Mouse (Mus musculus): ENCODE data around the gene Myt1l. TPM values are rescaled to one million over a fixed set of nuclear protein-coding genes. Genes with fewer than 3 reads are reported as not detected.

Gene Myt1l
- polyA plus RNA-seq, 1 experiment from 2014 or later: 0.18 TPM

- peaks cover 29% of the 10 kb centered on the region for H3K27me3 ChIP-seq (ENCODE audit: control insufficient read depth, insufficient read depth, low read depth, low read length)
- H3K9ac ChIP-seq (ENCODE audit: low read length): no peak overlapping the region
- H3K4me3 ChIP-seq (ENCODE audit: low read length): no peak overlapping the region
- H3K4me1 ChIP-seq (replicated peaks; ENCODE audit: control insufficient read depth, insufficient read depth, low read length): no peaks in the 10 kb centered on the region
- no peaks in the 10 kb centered on the region for H3K36me3 ChIP-seq (ENCODE audit: control insufficient read depth, insufficient read depth, low read length)
- H3K27ac ChIP-seq (ENCODE audit: low read length): no peak overlapping the region
- H3K9me3 ChIP-seq (ENCODE audit: control insufficient read depth, low read length): no peaks in the 10 kb centered on the region
- no peak for ATAC-seq (ENCODE audit: low read depth)
- no peak overlapping the region for H3K4me2 ChIP-seq (ENCODE audit: low read depth, low read length)
- under 1% methylated on average over 25 of the region's 25 CpGs for WGBS
Measured at GRCm38 (mm10) chr12:29534761-29535300, 6.6 kb downstream of the Myt1l start.

GRCm38 (mm10) chr12:29537916-29538315 is 9.7 kb downstream of the Myt1l start:
- no peaks in the 10 kb centered on the region for H3K36me3 ChIP-seq (ENCODE audit: control insufficient read depth, insufficient read depth, low read length)
- no peaks in the 10 kb centered on the region for H3K9me3 ChIP-seq (ENCODE audit: control insufficient read depth, low read length)
- no peaks in the 10 kb centered on the region for H3K4me1 ChIP-seq (replicated peaks; ENCODE audit: control insufficient read depth, insufficient read depth, low read length)
- H3K4me3 ChIP-seq (ENCODE audit: low read length): no peak overlapping the region
- WGBS: 54% methylated on average over 5 of the region's 5 CpGs
- H3K27ac ChIP-seq (ENCODE audit: low read length): no peak overlapping the region
- ATAC-seq (ENCODE audit: low read depth): no peak
- H3K27me3 ChIP-seq (ENCODE audit: control insufficient read depth, insufficient read depth, low read depth, low read length): peaks cover 28% of the 10 kb centered on the region
- H3K9ac ChIP-seq (ENCODE audit: low read length): no peak overlapping the region
- no peak overlapping the region for H3K4me2 ChIP-seq (ENCODE audit: low read depth, low read length)

GRCm38 (mm10) chr12:29538456-29538855 is 10.3 kb downstream of the Myt1l start:
- peaks cover 23% of the 10 kb centered on the region for H3K27me3 ChIP-seq (ENCODE audit: control insufficient read depth, insufficient read depth, low read depth, low read length)
- 56% methylated on average over 11 of the region's 11 CpGs for WGBS

GRCm38 (mm10) chr12:29539106-29539505 is 10.9 kb downstream of the Myt1l start:
- H3K27me3 ChIP-seq (ENCODE audit: control insufficient read depth, insufficient read depth, low read depth, low read length): peaks cover 18% of the 10 kb centered on the region
- no peaks in the 10 kb centered on the region for H3K36me3 ChIP-seq (ENCODE audit: control insufficient read depth, insufficient read depth, low read length)
- WGBS: 44% methylated on average over 5 of the region's 5 CpGs
- no peak overlapping the region for H3K4me3 ChIP-seq (ENCODE audit: low read length)
- no peak overlapping the region for H3K4me2 ChIP-seq (ENCODE audit: low read depth, low read length)
- ATAC-seq (ENCODE audit: low read depth): no peak
- no peak overlapping the region for H3K9ac ChIP-seq (ENCODE audit: low read length)
- no peaks in the 10 kb centered on the region for H3K4me1 ChIP-seq (replicated peaks; ENCODE audit: control insufficient read depth, insufficient read depth, low read length)
- H3K9me3 ChIP-seq (ENCODE audit: control insufficient read depth, low read length): no peaks in the 10 kb centered on the region
- no peak overlapping the region for H3K27ac ChIP-seq (ENCODE audit: low read length)

More at GRCm38 (mm10) chr12:29538456-29538855, 10.3 kb downstream of the Myt1l start:
- no peak overlapping the region for H3K27ac ChIP-seq (ENCODE audit: low read length)
- no peaks in the 10 kb centered on the region for H3K4me1 ChIP-seq (replicated peaks; ENCODE audit: control insufficient read depth, insufficient read depth, low read length)
- H3K9me3 ChIP-seq (ENCODE audit: control insufficient read depth, low read length): no peaks in the 10 kb centered on the region
- H3K4me2 ChIP-seq (ENCODE audit: low read depth, low read length): no peak overlapping the region
- no peak for ATAC-seq (ENCODE audit: low read depth)
- no peak overlapping the region for H3K9ac ChIP-seq (ENCODE audit: low read length)
- H3K4me3 ChIP-seq (ENCODE audit: low read length): no peak overlapping the region
- H3K36me3 ChIP-seq (ENCODE audit: control insufficient read depth, insufficient read depth, low read length): no peaks in the 10 kb centered on the region

- WGBS: 70% methylated on average over 5 of the region's 5 CpGs
Measured at GRCm38 (mm10) chr12:29540741-29541140, 12.6 kb downstream of the Myt1l start.

GRCm38 (mm10) chr12:29546073-29546472 is 17.9 kb downstream of the Myt1l start:
- ATAC-seq (ENCODE audit: low read depth): no peak
- H3K4me3 ChIP-seq (ENCODE audit: low read length): no peak overlapping the region
- H3K27me3 ChIP-seq (ENCODE audit: control insufficient read depth, insufficient read depth, low read depth, low read length): no peaks in the 10 kb centered on the region
- no peak overlapping the region for H3K9ac ChIP-seq (ENCODE audit: low read length)
- no peaks in the 10 kb centered on the region for H3K36me3 ChIP-seq (ENCODE audit: control insufficient read depth, insufficient read depth, low read length)
- WGBS: 41% methylated on average over 3 of the region's 3 CpGs
- no peaks in the 10 kb centered on the region for H3K4me1 ChIP-seq (replicated peaks; ENCODE audit: control insufficient read depth, insufficient read depth, low read length)
- H3K9me3 ChIP-seq (ENCODE audit: control insufficient read depth, low read length): no peaks in the 10 kb centered on the region
- no peak overlapping the region for H3K4me2 ChIP-seq (ENCODE audit: low read depth, low read length)
- H3K27ac ChIP-seq (ENCODE audit: low read length): no peak overlapping the region

More at GRCm38 (mm10) chr12:29540741-29541140, 12.6 kb downstream of the Myt1l start:
- Histone ChIP-seq H3K4me2 (ENCODE audit: low read depth, low read length) (no peak overlapping the region), H3K9me3 (ENCODE audit: control insufficient read depth, low read length) (no peaks in the 10 kb centered on the region), H3K4me3 (ENCODE audit: low read length) (no peak overlapping the region), H3K36me3 (ENCODE audit: control insufficient read depth, insufficient read depth, low read length) (no peaks in the 10 kb centered on the region), H3K27ac (ENCODE audit: low read length) (no peak overlapping the region), H3K9ac (ENCODE audit: low read length) (no peak overlapping the region), H3K27me3 (ENCODE audit: control insufficient read depth, insufficient read depth, low read depth, low read length) (peaks cover 7% of the 10 kb centered on the region), H3K4me1 (replicated peaks; ENCODE audit: control insufficient read depth, insufficient read depth, low read length) (no peaks in the 10 kb centered on the region)
- no peak for ATAC-seq (ENCODE audit: low read depth)

- Histone ChIP-seq H3K9me3 (ENCODE audit: control insufficient read depth, low read length) (no peaks in the 10 kb centered on the region), H3K4me3 (ENCODE audit: low read length) (no peak overlapping the region), H3K4me1 (replicated peaks; ENCODE audit: control insufficient read depth, insufficient read depth, low read length) (no peaks in the 10 kb centered on the region), H3K9ac (ENCODE audit: low read length) (no peak overlapping the region), H3K27ac (ENCODE audit: low read length) (no peak overlapping the region), H3K4me2 (ENCODE audit: low read depth, low read length) (no peak overlapping the region), H3K27me3 (ENCODE audit: control insufficient read depth, insufficient read depth, low read depth, low read length) (no peaks in the 10 kb centered on the region), H3K36me3 (ENCODE audit: control insufficient read depth, insufficient read depth, low read length) (no peaks in the 10 kb centered on the region)
- 64% methylated on average over 5 of the region's 5 CpGs for WGBS
- ATAC-seq (ENCODE audit: low read depth): no peak
Measured at GRCm38 (mm10) chr12:29547112-29547511, 18.9 kb downstream of the Myt1l start.

- Histone ChIP-seq H3K9ac (ENCODE audit: low read length) (no peak overlapping the region), H3K4me2 (ENCODE audit: low read depth, low read length) (no peak overlapping the region), H3K4me3 (ENCODE audit: low read length) (no peak overlapping the region), H3K9me3 (ENCODE audit: control insufficient read depth, low read length) (no peaks in the 10 kb centered on the region), H3K4me1 (replicated peaks; ENCODE audit: control insufficient read depth, insufficient read depth, low read length) (no peaks in the 10 kb centered on the region), H3K36me3 (ENCODE audit: control insufficient read depth, insufficient read depth, low read length) (no peaks in the 10 kb centered on the region), H3K27ac (ENCODE audit: low read length) (no peak overlapping the region), H3K27me3 (ENCODE audit: control insufficient read depth, insufficient read depth, low read depth, low read length) (no peaks in the 10 kb centered on the region)
- ATAC-seq (ENCODE audit: low read depth): no peak
- WGBS: 63% methylated on average over 6 of the region's 6 CpGs
Measured at GRCm38 (mm10) chr12:29547755-29548154, 19.6 kb downstream of the Myt1l start.

GRCm38 (mm10) chr12:29553138-29553537 is 25.0 kb downstream of the Myt1l start:
- no peak for ATAC-seq (ENCODE audit: low read depth)
- no peaks in the 10 kb centered on the region for H3K27me3 ChIP-seq (ENCODE audit: control insufficient read depth, insufficient read depth, low read depth, low read length)
- 68% methylated on average over 7 of the region's 7 CpGs for WGBS
- no peaks in the 10 kb centered on the region for H3K36me3 ChIP-seq (ENCODE audit: control insufficient read depth, insufficient read depth, low read length)
- H3K9ac ChIP-seq (ENCODE audit: low read length): no peak overlapping the region
- no peaks in the 10 kb centered on the region for H3K9me3 ChIP-seq (ENCODE audit: control insufficient read depth, low read length)
- no peak overlapping the region for H3K4me2 ChIP-seq (ENCODE audit: low read depth, low read length)
- no peaks in the 10 kb centered on the region for H3K4me1 ChIP-seq (replicated peaks; ENCODE audit: control insufficient read depth, insufficient read depth, low read length)
- H3K4me3 ChIP-seq (ENCODE audit: low read length): no peak overlapping the region
- H3K27ac ChIP-seq (ENCODE audit: low read length): no peak overlapping the region

- no peak overlapping the region for H3K4me3 ChIP-seq (ENCODE audit: low read length)
- ATAC-seq (ENCODE audit: low read depth): no peak
- H3K9me3 ChIP-seq (ENCODE audit: control insufficient read depth, low read length): no peaks in the 10 kb centered on the region
- 75% methylated on average over 4 of the region's 4 CpGs for WGBS
- no peak overlapping the region for H3K9ac ChIP-seq (ENCODE audit: low read length)
- H3K36me3 ChIP-seq (ENCODE audit: control insufficient read depth, insufficient read depth, low read length): no peaks in the 10 kb centered on the region
- no peaks in the 10 kb centered on the region for H3K4me1 ChIP-seq (replicated peaks; ENCODE audit: control insufficient read depth, insufficient read depth, low read length)
- no peak overlapping the region for H3K27ac ChIP-seq (ENCODE audit: low read length)
- no peaks in the 10 kb centered on the region for H3K27me3 ChIP-seq (ENCODE audit: control insufficient read depth, insufficient read depth, low read depth, low read length)
- H3K4me2 ChIP-seq (ENCODE audit: low read depth, low read length): no peak overlapping the region
Measured at GRCm38 (mm10) chr12:29555718-29556117, 27.5 kb downstream of the Myt1l start.
